Mouse (Mus musculus) gastrocnemius, postnatal 10 days (tissue): ENCODE results near the gene Olfr803. TPM values are rescaled to one million over a fixed set of nuclear protein-coding genes. Genes with fewer than 3 reads are reported as not detected.

Source experiments
- DNase-seq: peaks from one replicate; pipeline ENCODE4 v3.0.0; 2021; ENCODE audit warnings: mixed read lengths
- long read RNA-seq, 2 experiments: library from polyadenylated mRNA; stranded (forward); transcript quantifications; one replicate each; pipeline ENCODE4 v2.0.0; 2021
- microRNA-seq, 2 experiments: library from miRNA; unstranded; fragments of <30 nt; microRNA quantifications; one replicate each; pipeline ENCODE4 v1.2.0; 2021
- total RNA-seq, 2 experiments: library from RNA; stranded (reverse); gene quantifications; 2 replicates each; pipeline ENCODE4 v1.2.3; 2021

Gene Olfr803
- not detected for total RNA-seq
- long read RNA-seq, experiment 1: 0 reads
- long read RNA-seq, experiment 2: 0 reads

DNA sequence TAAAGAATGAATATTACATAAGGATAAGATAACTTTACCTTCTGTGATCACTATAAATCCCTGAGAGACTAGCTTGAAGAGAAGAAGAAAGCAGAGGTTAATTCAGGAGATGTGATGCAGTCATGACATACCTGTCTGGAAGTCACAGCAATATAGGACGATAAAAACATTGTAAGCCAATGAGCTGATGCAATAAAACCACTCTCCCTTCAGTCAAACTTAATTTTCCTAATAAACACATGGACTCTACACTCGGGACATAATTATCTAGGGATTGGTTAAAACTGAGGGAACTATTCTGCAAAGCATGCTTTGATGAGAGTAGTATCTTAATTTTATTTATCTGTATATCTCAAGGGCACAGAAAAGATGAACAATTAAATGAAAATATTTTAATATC lies at the start of gene Olfr803:
TSS of gene Olfr803 (minus strand) at position 101 of the 400 bp plus-strand sequence.
- no peak for DNase-seq

- no peak for DNase-seq
Measured at GRCm38 (mm10) chr10:129741821-129742220, 47.7 kb upstream of the Olfr803 start, which contains the start of gene Olfr806. TSS of gene Olfr806 (minus strand) at chr10:129741921.

DNA sequence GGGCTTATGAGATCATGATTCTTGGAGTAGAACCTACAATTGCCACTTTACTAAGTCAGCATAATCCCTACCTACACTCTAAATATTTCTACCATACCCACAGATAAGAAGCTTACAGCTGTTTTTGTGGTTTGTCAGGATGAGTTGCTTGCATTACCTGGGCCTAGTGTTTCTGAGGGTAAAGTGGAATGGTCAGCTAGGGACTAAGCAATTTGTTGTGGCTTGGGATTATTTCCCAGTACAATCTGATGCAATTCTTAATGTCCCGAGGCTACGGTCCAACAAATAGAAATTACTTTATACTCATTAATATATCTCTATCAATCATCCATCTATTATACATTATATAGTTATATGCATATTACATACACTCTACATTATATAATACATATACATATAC lies 35.2 kb upstream of the Olfr803 start, which contains the start of gene Olfr805:
TSS of gene Olfr805 (minus strand) at position 101 of the 400 bp plus-strand sequence.
- DNase-seq: no peak

- DNase-seq: no peak
Measured at GRCm38 (mm10) chr10:129702910-129703309, 8.8 kb upstream of the Olfr803 start, which contains the start of gene Olfr804. TSS of gene Olfr804 (plus strand) at chr10:129703210.

DNA sequence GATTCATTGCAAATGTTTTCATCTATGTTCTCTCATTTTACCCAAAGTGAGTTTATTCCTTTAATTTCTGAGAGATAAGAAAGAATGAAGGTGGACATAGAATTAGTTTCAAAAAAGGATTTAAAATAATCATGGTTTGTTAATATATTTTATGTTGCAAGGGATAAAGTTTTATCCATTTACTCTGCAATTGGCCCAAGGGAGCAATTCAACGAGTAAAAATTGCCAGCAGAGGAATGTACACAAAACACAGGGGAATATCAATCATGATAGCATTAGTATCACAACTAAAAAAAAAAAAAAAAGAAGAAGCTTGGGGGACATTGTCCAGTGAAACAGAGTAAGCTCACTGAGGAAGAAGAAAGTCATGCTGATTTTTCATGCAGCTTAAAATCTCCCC lies 6.0 kb downstream of the Olfr803 start, which contains the start of gene Olfr802:
TSS of gene Olfr802 (minus strand) at position 101 of the 400 bp plus-strand sequence.
- no peak for DNase-seq

- DNase-seq: no peak
Measured at GRCm38 (mm10) chr10:129673765-129674164, 20.3 kb downstream of the Olfr803 start, which contains the start of gene Olfr801. TSS of gene Olfr801 (minus strand) at chr10:129673865.

- DNase-seq: no peak
Measured at GRCm38 (mm10) chr10:129657394-129657793, 36.7 kb downstream of the Olfr803 start, which contains the start of gene Olfr800. TSS of gene Olfr800 (plus strand) at chr10:129657694.

DNA sequence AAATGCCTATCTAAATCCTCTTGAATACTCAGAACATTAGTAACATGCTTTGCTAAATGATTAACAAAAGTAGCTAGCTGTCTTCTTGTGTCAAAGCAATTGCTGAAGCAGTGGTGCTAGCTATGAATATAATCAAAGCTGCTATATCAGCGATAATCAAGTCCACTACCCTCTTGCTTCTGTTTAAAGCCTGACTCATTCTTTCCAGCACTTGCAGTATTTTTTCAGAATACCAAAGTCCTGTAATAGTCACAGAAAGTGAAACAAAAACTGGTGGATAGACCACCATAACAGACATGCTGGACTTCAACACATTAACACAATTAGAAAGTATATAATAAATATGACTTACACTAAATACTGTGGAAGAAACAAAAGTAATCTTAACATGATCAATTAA lies 42.3 kb downstream of the Olfr803 start:
- no peak for DNase-seq

Small RNA genes lying within 50 kb of the gene (microRNA-seq; reads per million reads assigned to microRNA genes)
- gene Gm24485: 0 reads per million in 2 experiments

Other genes starting within 250 kb of the Olfr803 start
- not detected for gene Olfr787, start 232.4 kb downstream of the Olfr803 start, total RNA-seq
- gene Olfr788, start 223.3 kb downstream of the Olfr803 start, total RNA-seq: not detected
- gene Olfr789, start 209.5 kb downstream of the Olfr803 start, total RNA-seq: not detected
- gene Olfr790, start 195.8 kb downstream of the Olfr803 start, total RNA-seq: not detected
- gene Olfr791, start 172.5 kb downstream of the Olfr803 start, total RNA-seq: not detected
- not detected for gene Olfr792, start 155.1 kb downstream of the Olfr803 start, total RNA-seq
- gene Olfr794, start 126.6 kb downstream of the Olfr803 start, total RNA-seq: not detected
- not detected for gene Olfr796, start 81.7 kb downstream of the Olfr803 start, total RNA-seq
- gene Olfr798, start 66.4 kb downstream of the Olfr803 start, total RNA-seq: not detected
- not detected for gene Olfr799, start 56.8 kb downstream of the Olfr803 start, total RNA-seq
- not detected for gene Olfr800, start 36.6 kb downstream of the Olfr803 start, total RNA-seq
- gene Olfr801, start 20.4 kb downstream of the Olfr803 start, total RNA-seq: not detected
- not detected for gene Olfr802, start 6.1 kb downstream of the Olfr803 start, total RNA-seq
- gene Olfr804, start 8.9 kb upstream of the Olfr803 start, total RNA-seq: not detected
- not detected for gene Olfr805, start 35.1 kb upstream of the Olfr803 start, total RNA-seq
- not detected for gene Olfr806, start 47.6 kb upstream of the Olfr803 start, total RNA-seq
- not detected for gene Olfr807, start 63.5 kb upstream of the Olfr803 start, total RNA-seq
- gene Olfr808, start 71.2 kb upstream of the Olfr803 start, total RNA-seq: not detected
- gene Olfr809, start 80.4 kb upstream of the Olfr803 start, total RNA-seq: not detected
- not detected for gene Olfr810, start 100.6 kb upstream of the Olfr803 start, total RNA-seq
- gene Olfr811, start 110.1 kb upstream of the Olfr803 start, total RNA-seq: not detected
- not detected for gene Olfr812, start 151.8 kb upstream of the Olfr803 start, total RNA-seq
- gene Olfr813, start 161.1 kb upstream of the Olfr803 start, total RNA-seq: not detected
- not detected for gene Olfr814, start 185.6 kb upstream of the Olfr803 start, total RNA-seq
- gene Olfr815, start 211.6 kb upstream of the Olfr803 start, total RNA-seq: not detected
- not detected for gene Olfr816, start 221.3 kb upstream of the Olfr803 start, total RNA-seq